Mouse (Mus musculus) kidney, adult 2 months (tissue): ENCODE data around the gene Atp11a.

Source experiments
- CTCF ChIP-seq: fragments of 200-500 bp; conservative IDR thresholded peaks from 2 replicates; pipeline ENCODE4 v1.5.1; 2011; ENCODE audit warnings: low read depth, mild to moderate bottlenecking, control low read depth, low read length, moderate library complexity, mixed read lengths; ENCODE audit not compliant: insufficient read depth, insufficient read length
- POLR2A ChIP-seq: fragments of 200-500 bp; IDR thresholded peaks from one replicate; pipeline ENCODE4 v1.6.1; 2011; ENCODE audit warnings: low read depth, low read length, control low read depth

DNA sequence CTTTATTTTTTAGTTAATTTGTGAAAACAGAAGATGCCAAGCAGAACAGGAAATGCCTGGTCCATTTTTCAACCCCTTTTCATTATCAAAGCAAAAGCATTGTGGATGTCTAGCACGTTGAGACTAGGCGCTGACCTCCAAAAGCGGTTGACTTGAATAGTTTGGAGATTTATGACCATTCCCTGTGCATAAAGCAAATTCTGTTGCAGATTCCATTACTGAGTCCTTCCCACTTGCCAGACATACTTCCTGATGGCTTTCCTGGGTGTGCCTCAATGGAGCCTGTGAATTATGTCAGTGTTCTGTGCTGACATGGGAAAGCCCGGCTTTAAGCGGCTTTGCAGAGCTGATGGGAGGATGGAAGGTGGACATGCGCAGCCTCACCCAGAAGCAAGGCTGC lies 24.4 kb upstream of the Atp11a start:
- TF ChIP-seq POLR2A = no peak
- TF ChIP-seq CTCF = no peak
